Mouse (Mus musculus): Measurements from ENCODE around the gene Sez6l2.

Gene Sez6l2

DNA sequence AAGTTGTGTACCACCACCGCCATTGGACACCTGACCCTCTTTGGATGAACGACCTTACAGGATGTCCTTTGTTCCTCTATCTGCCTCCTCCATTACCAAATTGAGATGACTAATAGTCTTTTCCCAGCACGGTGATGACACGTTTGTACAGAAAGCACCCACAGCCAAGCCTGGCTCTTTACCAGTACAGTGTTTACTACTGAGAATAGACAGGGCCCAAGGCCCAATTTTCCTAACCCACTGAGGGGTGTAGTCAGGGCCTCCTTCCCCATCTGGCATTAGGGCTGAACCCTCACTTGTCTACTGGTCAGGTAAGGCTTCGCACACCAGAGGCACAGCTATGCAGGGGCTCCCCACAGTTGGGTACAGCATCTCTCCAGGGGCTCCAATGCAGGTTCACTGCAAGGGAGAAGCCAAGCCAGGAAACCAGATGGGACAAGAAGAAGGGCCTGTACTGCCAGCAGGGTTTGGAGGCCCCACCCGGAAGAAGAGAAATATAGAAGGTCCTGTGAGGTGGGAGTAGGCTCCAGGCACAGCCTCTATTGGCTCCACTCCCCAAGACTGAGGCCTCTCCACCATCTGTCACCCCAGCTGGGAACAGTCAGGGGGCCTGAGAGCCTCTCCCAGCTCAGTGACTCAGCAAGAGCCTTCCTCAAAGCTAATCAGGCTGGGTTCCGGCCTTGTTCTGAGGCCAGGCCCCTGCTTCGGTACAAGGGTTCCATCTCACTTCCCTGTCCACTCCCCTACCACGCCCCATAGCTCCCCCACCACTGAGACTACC, 58.1 kb downstream of the Sez6l2 start:
- peak; percentile 51 to 60 for DNase-seq

DNA sequence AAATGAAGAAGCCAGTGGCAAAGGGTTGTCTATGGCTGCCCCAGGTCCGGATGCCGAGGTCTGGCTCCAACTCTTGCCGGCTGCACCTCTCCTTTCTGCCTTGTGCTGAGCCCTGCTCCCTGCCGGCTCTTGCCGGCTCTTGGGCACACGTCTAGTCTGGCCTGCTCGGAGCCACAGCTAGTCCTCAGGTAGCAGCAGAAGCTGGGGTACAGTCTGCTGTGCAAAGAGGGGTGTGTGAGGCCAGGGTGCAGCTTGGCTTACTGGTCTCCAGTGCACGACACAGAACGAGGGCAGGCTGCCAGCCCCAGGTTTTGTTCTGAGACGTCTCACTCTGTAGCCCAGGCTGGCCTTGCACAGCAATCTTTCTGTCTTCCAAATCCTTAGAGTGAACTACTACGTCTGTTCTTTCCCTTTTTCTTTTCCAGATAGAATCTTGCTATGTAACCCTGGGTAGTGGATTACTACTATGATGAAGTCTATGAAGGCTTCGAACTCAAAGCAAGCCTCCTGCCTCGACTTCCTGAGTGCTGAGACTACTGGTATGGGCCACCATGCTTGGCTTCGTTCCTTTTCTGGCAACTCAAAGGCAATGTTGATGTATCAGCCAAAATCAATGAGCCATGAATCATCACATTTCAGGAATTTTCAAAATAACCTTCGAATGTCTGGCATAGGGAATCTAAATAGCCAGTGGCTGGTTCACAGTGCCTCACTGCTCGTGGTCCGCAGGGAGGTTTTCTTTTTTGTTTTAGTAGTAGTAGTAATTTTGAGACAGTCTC, 59.1 kb downstream of the Sez6l2 start:
- DNase-seq: no peak

DNA sequence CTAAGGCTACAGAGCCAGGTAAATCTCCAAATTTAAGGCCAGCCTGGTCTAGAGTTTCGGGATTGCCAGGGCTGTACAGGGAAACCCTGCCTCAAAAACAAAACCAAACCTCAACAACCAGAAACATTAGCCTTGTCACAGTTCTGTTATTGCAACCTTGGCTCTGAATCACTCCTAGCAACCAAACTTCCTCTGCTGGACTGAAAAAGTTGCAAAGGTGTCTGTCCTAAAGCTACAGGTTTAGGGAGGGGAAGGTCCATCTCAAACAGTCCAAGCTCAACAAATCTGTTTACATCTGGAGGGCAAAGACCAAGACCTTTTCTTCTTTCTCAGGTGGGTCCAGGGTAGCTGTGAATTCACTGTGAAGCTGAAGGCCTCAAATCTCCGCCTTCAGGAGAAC, 60.7 kb downstream of the Sez6l2 start:
- no peak for DNase-seq

DNA sequence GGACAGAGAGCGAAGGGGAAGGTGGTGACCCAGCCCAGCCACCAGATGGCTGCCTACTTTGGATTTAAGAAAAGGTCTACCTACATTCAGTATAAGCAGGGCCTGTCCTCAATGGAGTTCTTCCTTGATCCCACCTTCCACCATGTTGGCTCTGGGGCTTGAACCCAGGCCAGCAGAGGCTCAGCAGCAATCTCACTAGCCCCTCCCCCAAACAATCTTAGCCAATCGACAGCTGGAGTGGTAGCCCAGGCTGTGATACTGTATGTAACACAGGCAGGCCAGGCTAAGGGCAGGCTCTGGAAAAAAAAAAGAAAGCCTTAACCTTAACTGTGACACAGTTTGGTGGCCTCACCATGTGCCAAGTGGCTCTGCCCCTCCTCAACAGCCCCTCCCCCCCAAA, 61.4 kb downstream of the Sez6l2 start:
- DNase-seq: no peak

DNA sequence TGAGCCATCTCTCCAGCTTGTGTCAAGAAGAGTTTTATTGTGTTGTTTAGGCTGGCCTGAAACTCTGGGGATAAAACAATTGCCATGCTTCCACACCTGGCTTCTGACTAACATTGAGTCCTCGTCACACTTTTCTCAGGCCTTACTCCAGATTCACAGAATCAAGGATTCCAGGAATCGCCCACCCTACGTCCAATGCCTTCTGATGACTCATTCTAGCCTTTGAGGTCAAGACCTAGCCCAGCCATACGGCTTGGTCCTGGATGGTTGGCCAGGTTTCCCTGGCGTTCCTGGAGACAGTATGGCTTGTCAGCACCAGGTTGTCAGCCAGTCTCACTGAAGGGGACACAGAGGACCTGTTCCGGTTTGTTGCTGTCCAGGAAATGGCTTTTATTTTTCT, 62.0 kb downstream of the Sez6l2 start:
- no peak for DNase-seq

DNA sequence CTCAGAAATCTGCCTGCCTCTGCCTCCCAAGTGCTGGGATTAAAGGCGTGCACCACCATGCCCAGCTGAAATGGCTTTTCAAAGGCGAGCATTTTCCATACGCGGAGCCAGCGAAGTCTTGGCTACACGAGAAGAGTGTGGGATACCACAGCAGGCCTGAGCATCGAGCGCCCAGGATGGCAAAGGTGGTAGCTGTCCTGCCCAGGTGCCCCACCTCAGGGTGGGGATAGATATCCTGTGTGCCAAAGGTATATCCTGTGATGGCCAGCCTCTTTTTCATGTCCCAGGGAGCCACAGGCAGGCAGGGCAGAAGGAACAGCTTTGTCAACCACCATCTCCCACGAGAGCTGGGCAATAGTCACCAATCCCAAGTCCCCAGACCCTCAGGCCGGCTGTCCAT, 62.5 kb downstream of the Sez6l2 start:
- DNase-seq: no peak

DNA sequence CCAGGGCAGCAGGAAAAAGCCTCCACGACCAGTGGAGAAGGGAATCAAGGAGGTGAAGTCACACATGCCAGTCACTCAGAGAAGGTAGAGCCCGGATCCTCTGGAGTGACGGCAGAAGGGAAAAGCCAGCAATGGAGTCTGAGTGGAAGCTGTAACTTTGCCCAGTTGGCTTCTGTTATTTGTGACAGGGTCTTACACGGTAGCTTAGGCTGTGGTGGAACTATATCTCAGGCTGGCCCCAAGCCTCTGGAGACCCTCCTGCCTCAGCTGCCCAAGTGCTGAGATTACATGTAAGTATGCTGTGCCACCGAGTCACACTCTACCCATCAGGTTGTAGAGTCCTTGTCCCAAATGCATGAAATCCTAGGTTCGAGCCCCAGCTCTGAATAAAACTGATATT, 63.0 kb downstream of the Sez6l2 start:
- DNase-seq: no peak

DNA sequence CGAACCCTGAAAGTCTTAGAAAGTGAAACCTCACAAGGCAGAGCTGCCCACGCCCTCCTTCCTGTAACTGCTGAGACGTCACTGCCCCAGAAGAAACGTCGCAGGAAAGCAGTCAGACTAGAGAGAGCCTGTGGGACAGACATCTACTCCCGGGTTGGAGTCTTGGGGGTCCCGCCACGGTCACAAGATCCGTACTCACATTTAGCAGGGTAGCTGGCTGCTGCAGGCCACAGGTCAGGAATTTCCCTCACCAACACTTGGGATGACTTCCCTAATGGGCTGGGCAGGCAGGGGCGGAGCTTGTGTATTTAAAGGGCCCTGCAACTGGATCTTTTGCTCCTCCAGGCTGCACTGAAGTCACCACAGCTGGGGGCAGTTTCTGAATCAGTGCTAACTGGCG, 64.0 kb downstream of the Sez6l2 start, which contains the start of gene Mvp:
TSS of gene Mvp (minus strand) at position 302 of the 400 bp plus-strand sequence.
- DNase-seq: peak; percentile 87 to 88

DNA sequence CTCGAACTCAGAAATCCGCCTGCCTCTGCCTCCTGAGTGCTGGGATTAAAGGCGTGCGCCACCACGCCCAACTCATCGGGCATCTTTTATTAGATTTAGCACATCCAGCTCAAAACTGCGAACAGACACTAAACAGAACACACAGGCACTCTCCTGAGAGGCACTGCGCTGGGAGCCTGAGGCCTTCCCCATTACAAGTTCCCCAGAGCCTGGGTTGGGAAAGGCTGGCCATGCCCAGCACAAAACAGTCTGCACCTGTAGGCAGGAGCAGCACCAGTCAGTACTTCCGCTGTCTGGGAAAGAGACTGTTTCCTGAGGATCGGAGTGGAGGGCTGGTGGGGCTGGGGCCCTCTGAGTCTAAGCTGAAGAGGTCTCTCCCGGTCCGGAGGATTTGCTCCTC, 64.6 kb downstream of the Sez6l2 start:
- no peak for DNase-seq

DNA sequence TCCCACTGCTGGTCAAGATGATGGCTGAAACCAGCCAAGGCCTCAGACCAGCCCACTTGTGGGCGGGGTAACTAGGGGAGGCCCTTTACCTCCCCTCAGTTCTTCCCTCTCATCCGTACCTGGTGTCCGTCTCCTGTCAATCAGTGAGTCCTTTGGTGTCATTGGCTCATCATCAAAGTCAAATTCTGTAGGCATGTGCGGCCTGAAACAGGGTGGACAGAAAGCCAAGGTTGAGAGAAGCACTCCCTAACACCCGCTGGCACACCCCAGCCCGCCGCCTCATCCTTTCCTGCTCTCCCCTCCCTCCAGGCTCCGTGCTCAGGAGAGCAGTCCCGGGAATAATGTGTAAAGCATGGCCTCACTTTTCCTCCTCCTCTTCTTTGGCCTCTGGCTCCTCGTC, 65.7 kb downstream of the Sez6l2 start:
- peak; percentile 77 to 79 for DNase-seq

DNA sequence TGATC, 65.9 kb downstream of the Sez6l2 start, which contains the start of gene Pagr1b:
TSS of gene Pagr1b (minus strand) at position 4 of the 5 bp plus-strand sequence.
- DNase-seq: no peak

DNA sequence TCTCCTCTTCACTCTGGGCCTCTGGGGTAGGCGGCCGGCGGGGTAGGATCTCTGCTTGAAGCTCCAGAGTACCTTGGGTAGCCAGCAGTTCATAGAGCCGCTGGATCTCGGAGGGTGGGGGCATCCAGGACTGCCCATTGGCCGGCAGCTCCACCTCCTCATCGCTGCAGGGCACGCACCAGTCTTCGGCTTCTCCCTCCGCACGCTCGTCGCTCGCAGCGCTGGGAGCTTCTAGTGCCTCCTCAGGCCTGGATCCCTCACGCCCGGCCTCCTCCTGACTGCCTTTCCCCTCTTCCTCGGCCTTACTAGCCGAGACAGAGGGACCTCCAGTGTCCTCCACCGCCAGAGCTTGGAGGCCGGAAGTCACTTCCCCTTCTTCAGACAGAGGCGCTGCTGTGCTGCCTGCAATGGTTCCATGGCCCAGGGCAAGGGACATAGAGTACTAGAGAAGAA, 66.1 kb downstream of the Sez6l2 start:
- peak; percentile 70 to 79 for DNase-seq

DNA sequence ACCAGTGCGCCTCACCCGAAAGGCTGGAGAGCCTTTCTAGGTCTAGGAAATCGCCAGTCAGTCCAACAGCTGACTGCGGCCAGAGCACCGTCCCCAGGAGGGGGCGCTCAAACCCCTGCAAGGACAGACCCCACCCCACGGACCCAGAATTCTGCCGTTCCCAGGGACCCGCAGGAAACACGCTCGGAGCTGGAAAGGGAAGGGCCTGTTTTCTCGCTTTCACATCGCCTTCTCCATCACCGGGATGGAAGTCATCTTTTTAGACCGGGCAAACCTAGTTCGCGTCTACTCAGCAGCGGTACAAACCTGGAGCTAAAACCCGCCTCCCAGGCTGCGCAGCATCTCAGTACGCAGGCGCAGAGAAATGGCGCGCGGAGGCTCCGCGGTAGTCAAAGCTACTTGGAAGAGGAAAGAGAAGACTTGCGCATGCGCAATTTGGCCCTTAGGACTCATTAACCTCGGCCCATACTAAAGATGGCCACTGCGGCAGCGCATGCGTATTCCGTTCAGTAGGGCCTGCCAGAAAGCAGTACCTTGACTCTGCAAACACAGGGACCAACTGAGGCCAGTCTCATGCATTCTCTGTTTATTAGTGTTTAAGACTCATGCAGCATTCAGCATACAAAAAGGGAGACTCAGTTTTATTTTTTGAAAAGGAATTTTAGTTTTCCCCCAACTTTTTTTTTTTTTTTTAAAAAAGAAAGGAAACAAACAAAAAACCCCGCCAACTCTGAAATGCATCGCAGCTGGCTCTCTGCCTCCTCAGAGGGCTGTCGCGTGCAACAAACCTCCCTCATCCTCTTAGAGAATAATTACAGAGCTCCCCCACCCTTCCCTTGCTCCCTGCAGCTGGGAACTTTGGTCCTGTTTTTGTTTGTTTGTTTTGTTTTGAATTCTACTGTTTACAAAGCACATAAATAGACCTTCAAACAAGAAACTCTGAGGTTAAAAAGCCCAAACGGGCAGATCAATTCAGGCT, 66.9 kb downstream of the Sez6l2 start, which contains the start of gene Pagr1a:
TSS of gene Pagr1a (minus strand) at position 382 of the 979 bp plus-strand sequence.
- DNase-seq: peak; percentile 98

DNA sequence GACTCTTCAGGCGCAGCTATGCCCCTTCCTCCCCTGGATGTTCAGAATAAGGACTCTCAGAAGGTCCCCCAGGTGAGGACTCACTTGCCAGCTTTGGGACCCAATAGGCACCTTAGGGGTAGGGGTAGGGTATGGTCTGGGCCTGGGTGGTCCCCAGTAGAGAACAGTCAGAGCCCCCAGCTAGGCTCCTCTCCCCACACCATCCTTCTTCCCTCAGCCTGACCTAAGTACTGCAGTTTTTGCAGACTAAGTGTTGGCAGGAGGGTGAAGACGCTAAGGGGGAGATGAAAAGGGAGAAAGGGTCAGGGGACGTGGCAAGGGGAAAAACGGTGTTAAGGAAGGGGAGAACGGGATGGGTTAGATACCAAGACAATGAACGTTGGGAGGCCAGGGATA, 67.6 kb downstream of the Sez6l2 start:
- DNase-seq: no peak

DNA sequence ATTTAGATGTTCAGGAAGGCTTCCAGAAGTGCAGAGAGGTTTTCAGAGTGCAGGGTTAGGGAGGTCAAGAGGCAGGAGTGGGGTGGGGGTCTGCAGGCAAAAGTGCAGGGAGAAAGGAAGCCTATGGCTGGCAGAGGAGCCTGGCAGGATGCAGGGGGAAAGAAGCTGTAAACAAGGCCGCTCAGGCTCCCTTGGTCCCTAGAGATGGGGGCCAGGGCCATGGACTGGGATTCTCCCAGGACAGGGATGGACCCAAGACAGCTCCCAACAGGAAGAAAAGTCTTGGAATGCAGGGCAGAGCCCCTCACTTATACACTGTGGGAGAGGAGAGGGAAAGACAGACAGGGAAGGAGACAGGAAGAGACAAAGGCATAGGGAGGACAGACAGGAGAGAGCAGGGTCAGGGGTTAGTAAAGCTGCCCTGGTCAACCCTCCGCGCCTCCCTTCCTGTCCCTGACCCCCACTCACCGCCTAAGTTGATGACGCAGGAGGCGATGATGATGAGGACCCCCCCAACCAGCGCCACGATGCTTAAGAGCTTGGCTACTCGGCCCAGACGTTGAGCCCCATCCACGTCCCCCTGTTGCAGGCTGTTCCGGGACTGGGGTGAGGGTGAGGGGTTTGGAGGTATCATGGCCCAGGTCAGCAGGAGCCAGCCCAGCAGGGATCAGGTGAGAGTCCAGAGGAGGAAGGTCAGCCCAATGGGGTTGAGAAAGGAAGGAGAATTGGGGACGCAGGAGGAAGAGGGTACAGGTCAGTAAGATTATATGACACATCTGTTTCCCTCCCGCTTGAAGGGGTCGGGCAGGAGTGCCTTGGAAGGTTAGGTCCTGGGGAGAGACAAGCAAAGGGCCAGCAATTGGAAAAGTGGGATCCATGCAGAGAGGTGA, 68.3 kb downstream of the Sez6l2 start:
- no peak for DNase-seq

DNA sequence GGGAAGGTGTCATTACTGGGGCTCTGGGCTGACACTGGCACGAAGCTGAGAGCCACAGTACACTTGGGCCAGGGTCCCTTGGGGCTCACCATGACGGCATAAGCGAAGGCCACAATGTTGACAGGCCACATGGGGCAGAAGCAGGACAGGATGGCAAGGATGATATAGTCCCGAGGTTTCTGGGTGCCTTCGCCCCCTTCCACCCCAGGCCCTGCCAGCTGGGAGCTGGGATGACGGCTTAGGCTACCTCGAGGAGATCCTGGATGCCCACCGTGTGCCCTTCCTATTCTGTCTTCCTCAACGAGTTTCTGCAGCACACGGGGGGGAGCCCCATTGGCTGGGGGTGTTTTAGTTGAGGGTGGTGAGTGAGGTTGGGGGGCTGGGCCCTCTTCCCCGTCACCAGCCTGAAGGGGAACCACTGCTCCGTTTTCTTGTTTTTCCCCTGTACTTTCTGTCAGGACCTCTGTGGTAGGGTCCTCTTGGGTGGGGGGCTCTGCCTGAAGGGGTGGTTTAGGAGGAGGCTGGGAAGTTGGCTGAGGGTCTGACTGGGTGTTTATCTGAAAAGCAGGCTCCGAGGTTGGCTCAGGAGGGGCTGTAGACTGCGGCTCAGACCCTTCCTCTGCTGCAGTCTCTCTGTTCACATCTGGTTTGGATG, 69.1 kb downstream of the Sez6l2 start:
- no peak for DNase-seq

DNA sequence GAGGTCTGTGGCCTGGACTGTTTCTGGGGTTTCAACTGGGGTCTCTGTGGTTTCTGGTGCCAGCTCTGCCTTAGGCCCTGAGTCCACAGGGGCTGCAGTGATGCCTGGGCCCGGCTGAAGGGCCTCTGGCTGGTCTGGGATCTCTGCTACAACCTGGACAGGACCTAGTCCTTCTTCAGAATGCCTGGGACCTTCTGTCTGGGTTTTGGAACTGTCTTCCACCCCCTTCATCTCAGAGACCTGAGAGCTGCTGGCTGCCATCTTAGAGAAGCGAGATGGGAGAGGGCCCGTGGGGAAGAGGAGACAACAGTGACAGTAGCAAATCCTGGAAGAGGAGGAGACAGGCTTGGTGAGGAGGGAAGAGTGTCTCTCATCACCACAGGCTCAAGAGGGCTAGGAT, 69.7 kb downstream of the Sez6l2 start:
- DNase-seq: no peak
